Mouse (Mus musculus): Measurements from ENCODE around the gene Gmppa. TPM values are rescaled to one million over a fixed set of nuclear protein-coding genes. Genes with fewer than 3 reads are reported as not detected.
A peak's percentile ranks its signal among the peaks of the same experiment; 100 is the strongest.

The Gmppa gene
- polyA plus RNA-seq, 1 experiment from 2014 or later: 64.6 TPM

- Histone ChIP-seq H3K4me2 (replicated peaks) (peak overlapping the region; percentile 39), H3K4me1 (peaks cover 79% of the 10 kb centered on the region), H3K9ac (no peak overlapping the region), H3K36me3 (no peaks in the 10 kb centered on the region), H3K9me3 (no peaks in the 10 kb centered on the region), H3K27me3 (peaks cover 63% of the 10 kb centered on the region), H3K27ac (no peak overlapping the region), H3K4me3 (no peak overlapping the region; the same call in 1 of the 2 replicates)
- ATAC-seq (ENCODE audit: insufficient number of reproducible peaks, insufficient read depth, low FRiP score, low TSS enrichment): no peak
- WGBS: 2% methylated on average over 22 of the region's 22 CpGs
Measured at GRCm38 (mm10) chr1:75445751-75446611, 10.3 kb downstream of the Gmppa start.

- 0 out of 2 replicates have a peak overlapping the region, but pooled peaks have one; percentile 4 for H3K27ac ChIP-seq
- H3K4me3 ChIP-seq: no peak overlapping the region
- peaks cover 82% of the 10 kb centered on the region for H3K4me1 ChIP-seq
- 5% methylated on average over 20 of the region's 20 CpGs for whole genome bisulfite sequencing
- no peaks in the 10 kb centered on the region for H3K36me3 ChIP-seq
- no peaks in the 10 kb centered on the region for H3K9me3 ChIP-seq
- no peak for ATAC-seq (ENCODE audit: insufficient number of reproducible peaks, insufficient read depth, low FRiP score, low TSS enrichment)
- H3K4me2 ChIP-seq (replicated peaks): peak overlapping the region; percentile 39
- H3K27me3 ChIP-seq: peaks cover 69% of the 10 kb centered on the region
- peak overlapping the region; percentile 24; the same call in 1 of the 2 replicates for H3K9ac ChIP-seq
Measured at GRCm38 (mm10) chr1:75446656-75447055, 10.9 kb downstream of the Gmppa start.

GRCm38 (mm10) chr1:75447265-75448051, 11.7 kb downstream of the Gmppa start:
- 2% methylated on average over 10 of the region's 10 CpGs for WGBS
- peak overlapping the region; percentile 37 for H3K4me2 ChIP-seq (replicated peaks)
- no peaks in the 10 kb centered on the region for H3K36me3 ChIP-seq
- H3K27ac ChIP-seq: no peak overlapping the region
- H3K27me3 ChIP-seq: peaks cover 77% of the 10 kb centered on the region
- H3K9ac ChIP-seq: peak overlapping the region; percentile 33; the same call in 1 of the 2 replicates
- peaks cover 82% of the 10 kb centered on the region for H3K4me1 ChIP-seq
- no peak overlapping the region for H3K4me3 ChIP-seq
- ATAC-seq (ENCODE audit: insufficient number of reproducible peaks, insufficient read depth, low FRiP score, low TSS enrichment): no peak
- no peaks in the 10 kb centered on the region for H3K9me3 ChIP-seq

GRCm38 (mm10) chr1:75448052-75448431, 12.3 kb downstream of the Gmppa start:
- ATAC-seq (ENCODE audit: insufficient number of reproducible peaks, insufficient read depth, low FRiP score, low TSS enrichment): no peak

GRCm38 (mm10) chr1:75448937-75449336, 13.2 kb downstream of the Gmppa start:
- Histone ChIP-seq H3K4me3 (no peak overlapping the region), H3K27me3 (peaks cover 85% of the 10 kb centered on the region), H3K9ac (no peak overlapping the region), H3K4me1 (peaks cover 75% of the 10 kb centered on the region), H3K9me3 (no peaks in the 10 kb centered on the region), H3K4me2 (replicated peaks) (no peak overlapping the region), H3K36me3 (no peaks in the 10 kb centered on the region), H3K27ac (no peak overlapping the region)
- WGBS: under 1% methylated on average over 14 of the region's 14 CpGs
- no peak for ATAC-seq (ENCODE audit: insufficient number of reproducible peaks, insufficient read depth, low FRiP score, low TSS enrichment)

More at GRCm38 (mm10) chr1:75448052-75448431, 12.3 kb downstream of the Gmppa start:
- WGBS: 0% methylated on average over 7 of the region's 7 CpGs
- Histone ChIP-seq H3K9me3 (no peaks in the 10 kb centered on the region), H3K27me3 (peaks cover 82% of the 10 kb centered on the region), H3K4me2 (replicated peaks) (peak overlapping the region; percentile 37), H3K9ac (no peak overlapping the region), H3K4me1 (peaks cover 79% of the 10 kb centered on the region), H3K27ac (no peak overlapping the region), H3K4me3 (no peak overlapping the region), H3K36me3 (no peaks in the 10 kb centered on the region)

GRCm38 (mm10) chr1:75449377-75450135, 13.8 kb downstream of the Gmppa start:
- Histone ChIP-seq H3K4me1 (peaks cover 69% of the 10 kb centered on the region), H3K27ac (no peak overlapping the region), H3K36me3 (no peaks in the 10 kb centered on the region), H3K4me2 (replicated peaks) (peak overlapping the region; percentile 47), H3K9me3 (no peaks in the 10 kb centered on the region), H3K27me3 (peaks cover 87% of the 10 kb centered on the region), H3K9ac (no peak overlapping the region), H3K4me3 (peak overlapping the region; percentile 24; the same call in 1 of the 2 replicates)
- ATAC-seq (ENCODE audit: insufficient number of reproducible peaks, insufficient read depth, low FRiP score, low TSS enrichment): no peak
- WGBS: 2% methylated on average over 8 of the region's 8 CpGs

- no peak for ATAC-seq (ENCODE audit: insufficient number of reproducible peaks, insufficient read depth, low FRiP score, low TSS enrichment)
- Histone ChIP-seq H3K4me3 (peak within 1 kb of the TSS; percentile 24), H3K9me3 (no peaks in the 10 kb centered on the region), H3K27me3 (peaks cover 85% of the 10 kb centered on the region), H3K27ac (no peak within 1 kb of the TSS), H3K9ac (peak within 1 kb of the TSS; percentile 1; the same call in 1 of the 2 replicates), H3K4me1 (peaks cover 60% of the 10 kb centered on the region), H3K36me3 (no peaks in the 10 kb centered on the region), H3K4me2 (replicated peaks) (peak within 1 kb of the TSS; percentile 47)
- 1% methylated on average over 35 of the region's 35 CpGs for WGBS
Measured at GRCm38 (mm10) chr1:75450314-75451005, 14.7 kb downstream of the Gmppa start, which contains the start of gene Asic4. Gene Asic4 (plus strand): TSS chr1:75450436.

GRCm38 (mm10) chr1:75451900-75452299, 16.2 kb downstream of the Gmppa start:
- 69% methylated on average over 5 of the region's 5 CpGs for WGBS
- ATAC-seq (ENCODE audit: insufficient number of reproducible peaks, insufficient read depth, low FRiP score, low TSS enrichment): no peak
- Histone ChIP-seq H3K9me3 (no peaks in the 10 kb centered on the region), H3K4me3 (no peak overlapping the region), H3K4me1 (peaks cover 60% of the 10 kb centered on the region), H3K9ac (no peak overlapping the region), H3K27me3 (peaks cover 86% of the 10 kb centered on the region), H3K36me3 (no peaks in the 10 kb centered on the region), H3K4me2 (replicated peaks) (no peak overlapping the region), H3K27ac (no peak overlapping the region)

GRCm38 (mm10) chr1:75455433-75455832, 19.7 kb downstream of the Gmppa start:
- Histone ChIP-seq H3K9ac (no peak overlapping the region), H3K4me3 (no peak overlapping the region), H3K9me3 (no peaks in the 10 kb centered on the region), H3K4me1 (peaks cover 50% of the 10 kb centered on the region), H3K4me2 (replicated peaks) (no peak overlapping the region), H3K36me3 (no peaks in the 10 kb centered on the region), H3K27me3 (peaks cover 72% of the 10 kb centered on the region), H3K27ac (no peak overlapping the region)
- WGBS: 71% methylated on average over 3 of the region's 3 CpGs
- no peak for ATAC-seq (ENCODE audit: insufficient number of reproducible peaks, insufficient read depth, low FRiP score, low TSS enrichment)

- H3K4me2 ChIP-seq (replicated peaks): no peak overlapping the region
- ATAC-seq (ENCODE audit: insufficient number of reproducible peaks, insufficient read depth, low FRiP score, low TSS enrichment): no peak
- no peaks in the 10 kb centered on the region for H3K9me3 ChIP-seq
- no peak overlapping the region for H3K4me3 ChIP-seq
- no peak overlapping the region for H3K27ac ChIP-seq
- H3K9ac ChIP-seq: no peak overlapping the region
- H3K36me3 ChIP-seq: no peaks in the 10 kb centered on the region
- 19% methylated on average over 5 of the region's 5 CpGs for WGBS
- peaks cover 66% of the 10 kb centered on the region for H3K27me3 ChIP-seq
- peaks cover 44% of the 10 kb centered on the region for H3K4me1 ChIP-seq
Measured at GRCm38 (mm10) chr1:75455948-75456347, 20.2 kb downstream of the Gmppa start.

Data from embryonic facial prominence, embryonic 12.5 days (tissue).